Mouse (Mus musculus) gastrocnemius, adult 18-20 months (tissue): ENCODE measurements around the gene Eif3c. TPM values are rescaled to one million over a fixed set of nuclear protein-coding genes. Genes with fewer than 3 reads are reported as not detected.
A peak's percentile ranks its signal among the peaks of the same experiment; 100 is the strongest.

Experiments used
- DNase-seq: peaks from one replicate; pipeline ENCODE4 v3.0.0; 2021; ENCODE audit warnings: low spot score
- total RNA-seq, 2 experiments: library from RNA; stranded (reverse); gene quantifications; 2 replicates each; pipeline ENCODE4 v1.2.3; 2021

Gene Eif3c
- total RNA-seq, 2 experiments from 2014 or later, result 167 to 171 TPM

DNA sequence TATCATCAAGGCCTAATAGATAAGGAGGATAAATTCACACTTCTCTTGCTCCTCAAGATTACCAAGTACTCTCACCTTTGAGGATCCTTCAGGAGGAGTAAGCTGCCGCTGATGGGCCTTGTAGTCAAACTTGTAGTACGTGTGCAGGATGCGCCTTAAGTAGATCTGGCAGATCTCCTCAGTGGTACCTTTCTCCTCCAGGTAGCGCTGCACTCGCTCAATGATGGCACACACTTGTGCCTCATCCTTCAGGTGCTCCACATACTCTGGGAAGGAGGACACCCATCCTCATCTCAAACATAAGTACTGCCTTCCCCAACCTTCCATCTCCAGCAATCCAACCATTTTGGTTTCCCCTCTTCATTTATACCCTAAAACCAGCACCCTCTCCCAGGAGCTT is 9.6 kb downstream of the Eif3c start:
- DNase-seq, result no peak

DNA sequence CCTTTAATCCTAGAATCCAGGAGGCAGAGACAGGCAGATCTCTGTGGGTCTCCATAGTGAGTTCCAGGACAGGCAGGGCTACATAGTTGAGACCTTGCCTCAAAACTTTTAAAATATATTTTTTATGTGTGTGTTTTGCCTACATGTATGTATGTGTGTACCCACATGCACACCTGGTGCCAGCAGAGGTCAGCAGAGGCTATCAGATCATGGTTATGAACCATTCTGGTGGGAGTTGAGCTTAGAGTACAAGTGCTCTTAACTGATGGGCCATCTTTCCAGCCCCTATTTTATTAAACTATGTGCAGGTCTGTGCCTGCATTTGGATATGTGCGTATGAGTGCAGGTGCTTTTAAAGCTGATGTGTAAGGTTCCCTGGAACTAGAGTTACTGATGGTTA is 11.4 kb downstream of the Eif3c start:
- no peak for DNase-seq

DNA sequence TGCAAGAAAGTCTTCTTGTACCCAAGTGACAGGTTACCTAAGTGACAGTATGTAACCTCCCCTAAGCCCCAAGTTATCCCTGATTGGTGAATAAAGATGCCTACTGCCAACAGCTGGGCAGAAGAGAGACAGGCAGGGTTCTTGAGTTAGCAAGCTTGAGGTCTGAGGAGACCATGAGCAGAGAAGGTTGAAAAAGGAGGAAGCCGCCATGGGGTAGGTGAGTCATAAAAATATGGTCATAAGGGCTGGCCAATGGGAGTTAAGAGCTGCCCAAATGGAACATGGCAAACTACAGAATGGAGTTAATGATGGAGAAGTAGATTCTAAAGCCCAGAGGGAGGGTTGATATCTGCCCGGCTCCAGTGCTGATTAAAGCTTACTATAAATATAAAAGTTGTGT is 20.6 kb downstream of the Eif3c start:
- no peak for DNase-seq

DNA sequence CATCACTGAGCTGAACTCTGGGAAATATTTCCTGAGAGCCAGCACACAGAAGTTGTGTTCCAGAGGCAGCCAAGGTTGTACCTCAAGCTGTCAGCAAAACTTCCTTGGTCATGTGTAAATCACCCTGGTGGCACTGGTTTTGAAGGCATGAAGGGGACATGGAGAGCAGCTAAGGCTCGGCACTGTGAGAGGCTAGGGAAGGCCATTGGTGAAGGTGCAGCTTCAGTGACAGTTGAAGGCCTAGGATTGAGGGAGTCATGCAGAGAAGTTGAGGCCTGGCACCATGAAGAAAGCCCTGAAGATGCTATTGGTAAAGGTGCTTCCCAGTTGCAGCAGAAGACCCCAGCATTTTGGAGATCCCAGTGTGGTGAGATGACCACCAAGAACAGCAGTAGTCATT is 24.6 kb downstream of the Eif3c start:
- no peak for DNase-seq

DNA sequence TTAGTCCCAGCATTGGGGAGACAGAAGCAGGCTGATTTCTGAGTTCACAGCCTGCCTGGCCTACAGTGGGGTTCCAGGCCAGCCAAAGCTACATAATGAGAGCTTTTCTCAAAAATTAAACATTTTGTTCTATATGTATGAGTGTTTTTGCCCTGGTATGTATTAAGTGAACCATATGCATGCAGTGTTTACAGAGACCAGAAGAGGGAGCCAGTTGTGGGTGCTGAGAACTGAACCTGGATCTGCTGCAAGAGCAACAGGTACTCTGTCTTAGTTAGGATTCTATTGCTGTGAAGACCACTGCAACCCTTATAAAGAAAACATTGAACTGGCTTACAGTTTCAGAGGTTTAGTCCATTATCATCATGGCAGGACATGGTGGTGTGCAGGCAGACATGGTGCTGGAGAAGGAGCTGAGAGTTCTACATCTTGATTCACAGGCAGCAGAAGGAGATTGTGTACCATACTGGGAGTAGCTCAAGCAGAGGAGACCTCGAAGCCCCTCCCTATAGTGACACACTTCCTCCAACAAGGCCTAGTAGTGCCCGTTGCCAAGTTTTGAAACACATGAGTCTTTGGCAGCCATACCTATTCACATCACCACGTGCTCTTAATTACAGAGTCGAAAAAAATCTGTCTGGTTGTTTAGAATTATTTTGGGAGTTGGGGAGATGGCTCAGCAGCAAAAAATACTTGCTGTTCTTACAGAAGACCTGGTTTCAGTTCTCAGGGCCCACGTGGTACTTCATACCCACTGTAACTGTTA is 28.2 kb downstream of the Eif3c start:
- DNase-seq, result no peak

DNA sequence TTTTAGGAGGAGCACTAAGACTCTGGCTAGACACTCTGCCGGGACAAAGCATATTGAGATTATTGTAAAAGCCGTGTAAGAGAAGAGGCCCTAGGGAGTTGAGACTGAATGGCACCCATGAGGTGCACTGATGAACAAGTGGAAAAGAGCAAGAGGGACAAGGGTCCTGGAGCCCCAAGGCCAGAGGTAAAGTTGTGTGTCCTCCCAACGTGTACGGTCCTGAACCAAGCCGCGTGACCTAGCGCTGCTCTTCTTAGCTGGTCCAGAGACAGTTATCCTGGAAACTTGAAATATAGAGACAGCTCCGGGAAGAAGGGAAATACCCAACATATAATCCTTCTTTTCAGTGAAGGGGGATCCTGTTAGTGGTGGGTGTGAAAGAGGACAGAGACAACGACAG is 29.7 kb downstream of the Eif3c start:
- no peak for DNase-seq

DNA sequence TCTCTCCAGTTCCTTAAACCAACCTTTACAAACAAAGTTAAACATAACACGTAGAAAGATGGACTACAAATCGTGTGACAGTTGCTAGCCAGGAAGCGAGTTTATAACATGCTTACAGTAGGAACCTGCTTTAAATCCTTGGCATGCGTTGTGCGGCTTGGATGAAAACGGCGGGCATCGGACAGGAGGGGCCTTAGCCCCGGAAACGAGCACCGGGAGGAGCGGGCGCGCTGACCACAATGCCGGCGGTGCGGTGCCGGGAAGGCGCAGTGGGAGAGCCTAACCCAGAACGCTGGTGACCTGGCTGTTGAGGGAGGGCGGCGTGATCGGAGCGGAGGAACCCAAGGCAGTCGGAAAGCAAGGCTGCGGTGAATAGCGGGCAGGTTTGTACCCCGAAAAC is 30.4 kb downstream of the Eif3c start:
- no peak for DNase-seq

DNA sequence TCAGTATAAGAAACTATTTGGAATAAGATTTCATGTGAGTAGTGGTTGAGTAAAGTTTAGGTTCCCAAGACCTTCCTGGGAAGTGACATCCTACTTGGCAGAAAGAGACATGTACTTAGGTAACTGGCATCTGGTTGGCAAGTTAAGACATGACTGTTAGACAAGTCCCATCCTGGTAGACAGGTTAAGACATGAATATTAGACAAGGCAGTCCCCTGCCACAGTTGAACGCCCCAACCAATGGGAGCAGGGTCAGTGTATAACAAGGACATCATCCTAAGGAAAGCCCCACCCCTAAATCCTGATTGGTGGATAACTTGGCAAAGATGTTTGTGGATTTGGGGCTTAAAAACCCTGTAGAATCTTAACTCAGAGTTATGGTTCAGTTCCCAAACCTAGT is 32.8 kb downstream of the Eif3c start:
- DNase-seq, result no peak

DNA sequence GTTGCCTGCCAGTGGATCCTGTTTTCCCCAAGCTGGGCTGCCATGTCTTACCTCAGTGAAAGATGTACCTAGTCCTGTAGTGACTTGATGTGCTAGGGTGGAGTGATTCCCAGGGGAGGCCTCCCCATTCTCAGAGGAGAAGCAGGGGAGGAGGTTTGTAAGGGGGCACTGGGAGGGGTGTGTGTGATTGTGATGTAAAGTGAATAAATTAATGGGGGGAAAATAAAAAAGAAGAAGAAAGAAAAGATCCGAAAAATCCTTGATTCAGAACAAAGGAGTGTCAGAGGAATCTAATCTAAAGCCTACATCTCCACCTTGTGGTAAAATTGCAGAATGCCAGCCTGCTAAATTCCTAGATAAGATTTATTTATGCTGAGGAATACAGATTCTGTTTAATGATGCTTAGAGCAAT is 38.0 kb downstream of the Eif3c start:
- DNase-seq, result peak; percentile 46

DNA sequence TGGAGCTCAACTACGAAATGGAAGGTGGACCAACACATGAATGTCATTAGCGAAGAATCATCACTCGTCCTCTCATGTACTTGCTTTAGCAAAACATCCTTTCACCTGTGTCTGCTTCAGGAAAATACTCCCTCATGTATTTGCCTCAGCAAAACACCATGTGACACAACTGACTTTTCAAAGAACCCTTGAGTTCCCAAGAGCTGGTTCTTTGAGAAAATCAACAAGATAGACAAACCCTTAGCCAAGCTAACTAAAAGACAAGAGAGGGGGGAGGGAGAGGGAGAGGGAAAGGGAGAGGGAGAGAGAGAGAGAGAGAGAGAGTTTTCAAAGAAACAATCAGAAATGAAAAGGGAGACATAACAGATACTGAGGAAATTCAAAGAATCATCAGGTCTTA is 42.9 kb downstream of the Eif3c start:
- DNase-seq, result no peak

DNA sequence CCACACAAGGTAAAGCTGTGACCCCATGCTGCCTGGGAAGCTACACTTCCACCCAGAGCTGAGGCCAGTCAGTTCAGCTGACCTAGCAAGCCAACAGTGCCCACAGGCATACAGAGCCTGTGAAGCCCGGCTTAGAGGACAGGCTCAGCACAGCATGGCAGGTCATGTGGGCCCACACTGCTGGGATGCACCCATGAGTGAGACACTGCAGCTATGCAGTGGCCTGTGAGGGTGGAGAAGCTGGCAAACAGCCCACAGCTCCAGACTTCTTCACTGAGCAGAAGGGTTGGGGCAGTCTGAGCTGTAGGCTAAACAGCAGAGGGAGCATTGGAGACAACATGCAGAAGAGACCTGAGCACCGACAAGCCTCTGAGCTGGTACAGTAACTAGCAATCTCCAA is 46.7 kb downstream of the Eif3c start:
- no peak for DNase-seq

DNA sequence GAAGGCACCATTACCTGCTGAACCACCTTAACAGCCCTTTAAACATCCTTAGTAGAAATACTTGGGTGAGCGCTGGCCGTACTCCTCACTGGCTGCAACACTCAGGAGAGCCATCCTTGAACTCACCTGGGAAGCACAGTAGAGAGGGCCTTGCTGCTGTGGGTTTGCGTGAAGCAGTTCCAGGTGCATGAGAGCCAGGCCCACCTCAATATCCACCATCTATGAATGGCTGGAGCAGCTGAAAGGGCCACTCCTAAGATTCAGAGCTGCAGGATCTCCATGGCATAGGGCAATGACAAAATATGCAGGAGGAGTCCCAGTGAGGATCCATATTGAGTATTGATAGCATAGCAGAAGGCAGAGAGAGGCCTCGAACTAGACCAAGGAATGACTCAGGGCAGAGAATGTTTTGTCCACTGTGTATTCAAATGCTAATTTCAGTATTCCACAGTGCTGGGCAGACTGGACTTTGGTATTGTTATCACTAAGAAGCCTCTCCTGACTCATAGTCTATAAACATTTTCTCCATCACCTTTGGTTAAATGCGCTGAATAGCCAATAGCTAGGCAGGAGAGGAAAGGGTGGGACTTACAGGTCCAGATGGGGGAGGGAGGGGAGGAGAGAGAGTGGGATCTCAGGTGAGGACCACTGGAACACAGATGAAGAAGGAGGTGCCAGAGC is 47.8 kb downstream of the Eif3c start:
- no peak for DNase-seq

DNA sequence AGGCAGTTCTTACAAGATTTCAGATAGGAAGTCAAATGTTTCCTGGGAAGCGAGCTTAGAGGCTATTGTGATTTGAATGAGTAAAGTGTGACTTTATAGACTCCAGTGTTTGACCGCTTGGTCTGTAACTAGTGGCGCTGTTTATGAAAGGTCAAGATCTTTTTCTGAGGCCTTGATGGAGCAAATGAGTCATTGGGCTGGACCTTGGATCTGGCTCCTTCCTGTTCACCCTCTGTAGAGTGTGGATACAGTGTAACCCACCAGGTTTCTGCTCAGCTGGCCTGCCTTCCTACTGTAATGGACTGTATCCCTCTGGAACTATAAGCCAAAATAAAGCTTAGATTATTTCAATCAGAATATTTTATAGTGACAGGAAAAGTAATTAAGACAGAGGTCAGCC is 54.9 kb downstream of the Eif3c start:
- DNase-seq, result no peak

DNA sequence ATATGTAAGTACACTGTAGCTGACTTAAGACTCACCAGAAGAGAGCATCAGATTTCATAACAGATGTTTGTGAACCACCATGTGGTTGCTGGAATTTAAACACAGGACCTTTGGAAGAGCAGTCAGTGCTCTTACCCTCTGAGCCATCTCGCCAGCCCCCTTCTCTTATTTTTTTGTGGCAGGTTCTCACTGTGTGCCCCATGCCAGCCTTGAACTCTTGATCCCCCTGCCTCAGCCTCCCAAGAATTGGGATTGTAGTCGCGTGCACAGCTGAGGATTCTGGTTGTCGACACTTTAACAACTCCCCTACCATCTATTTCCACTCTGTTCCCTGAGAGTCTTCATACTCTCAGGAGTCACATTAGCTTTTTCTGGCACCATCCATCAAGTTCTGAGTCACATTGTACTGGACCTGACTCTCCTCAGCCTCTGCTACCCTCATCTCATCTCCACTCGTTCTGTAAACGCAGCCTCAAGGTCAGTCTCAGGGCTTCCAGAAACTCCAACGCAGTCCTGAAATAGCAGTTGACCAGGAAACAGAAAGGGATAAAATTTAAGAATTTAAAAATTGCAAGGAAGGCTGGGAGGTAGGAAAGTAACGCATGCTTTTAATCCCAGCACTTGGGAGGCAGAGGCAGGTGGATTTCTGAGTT is 59.0 kb downstream of the Eif3c start:
- DNase-seq, result no peak

DNA sequence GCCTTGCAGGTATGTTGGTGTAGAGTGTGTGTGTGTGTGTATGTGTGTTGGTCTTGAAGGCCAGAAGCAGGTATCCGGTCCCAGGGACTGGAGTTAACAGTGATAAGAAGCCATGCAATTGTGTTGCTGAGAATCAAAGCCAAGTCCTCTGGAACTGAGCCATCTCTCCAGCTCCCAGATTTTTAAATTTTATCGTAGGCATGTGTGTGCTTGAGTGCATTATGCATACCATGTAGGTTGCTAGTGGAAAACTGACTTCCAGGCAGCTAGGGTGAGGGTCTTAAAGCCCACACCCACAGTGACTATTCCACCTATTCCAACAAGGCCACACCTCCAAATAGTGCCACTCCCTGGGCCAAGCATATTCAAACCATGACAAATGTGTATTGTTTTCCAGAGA is 61.3 kb downstream of the Eif3c start:
- no peak for DNase-seq

DNA sequence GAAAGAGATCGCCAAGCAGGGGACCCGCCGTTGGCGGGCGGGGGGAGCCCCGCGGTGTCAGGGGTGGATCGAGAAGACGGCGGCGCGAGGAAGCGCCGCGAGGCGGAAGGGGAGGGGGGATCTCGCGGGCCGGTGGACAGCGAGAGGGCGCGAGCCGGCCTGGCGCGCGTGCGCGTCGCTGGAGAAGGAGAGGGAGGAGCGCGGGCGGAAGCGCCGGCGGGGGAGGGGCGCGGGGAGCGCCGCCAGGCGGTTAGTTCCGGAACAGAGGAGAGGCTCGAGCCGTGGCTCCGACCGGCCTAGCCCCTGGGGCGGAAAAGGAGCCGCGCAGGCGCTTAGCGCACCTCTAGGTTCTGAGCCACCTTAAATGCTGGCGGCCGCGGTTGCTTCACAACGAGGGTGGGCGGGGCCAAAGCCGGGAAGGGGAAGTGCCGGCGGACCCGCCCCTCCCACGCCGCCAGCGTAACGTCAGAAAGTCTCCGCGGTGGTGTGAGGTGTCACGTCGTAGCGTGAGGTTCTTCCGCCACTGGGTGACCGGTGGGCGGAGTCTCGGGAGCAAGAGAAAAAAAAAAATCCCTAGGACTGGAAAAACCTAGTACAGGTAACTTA is 62.8 kb downstream of the Eif3c start, which contains the start of gene Atxn2l:
Gene Atxn2l, minus strand, starts transcription at position 165 of the 606 bp plus-strand sequence.
- DNase-seq, result peak; percentile 98

DNA sequence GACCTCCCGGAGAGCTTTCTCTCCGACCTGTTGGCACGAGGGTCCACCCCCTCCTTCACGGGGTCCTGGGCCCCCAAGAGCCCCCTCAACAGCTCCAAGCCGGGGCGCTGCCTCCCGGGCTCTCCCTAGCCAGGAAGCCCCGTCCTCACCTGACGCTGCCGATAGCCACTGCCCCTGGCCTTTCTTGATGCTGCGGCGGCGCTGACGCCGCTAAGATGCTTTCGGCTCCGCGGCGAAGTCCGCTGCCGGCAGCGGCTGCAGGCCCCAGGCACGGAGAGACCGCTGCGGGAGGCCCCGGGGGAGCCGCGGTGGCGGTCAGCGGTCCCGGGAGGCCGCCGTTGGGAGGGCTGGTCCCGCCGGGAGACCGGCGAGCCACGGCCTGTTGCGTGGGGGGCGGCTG is 63.5 kb downstream of the Eif3c start:
- DNase-seq, result peak; percentile 16

DNA sequence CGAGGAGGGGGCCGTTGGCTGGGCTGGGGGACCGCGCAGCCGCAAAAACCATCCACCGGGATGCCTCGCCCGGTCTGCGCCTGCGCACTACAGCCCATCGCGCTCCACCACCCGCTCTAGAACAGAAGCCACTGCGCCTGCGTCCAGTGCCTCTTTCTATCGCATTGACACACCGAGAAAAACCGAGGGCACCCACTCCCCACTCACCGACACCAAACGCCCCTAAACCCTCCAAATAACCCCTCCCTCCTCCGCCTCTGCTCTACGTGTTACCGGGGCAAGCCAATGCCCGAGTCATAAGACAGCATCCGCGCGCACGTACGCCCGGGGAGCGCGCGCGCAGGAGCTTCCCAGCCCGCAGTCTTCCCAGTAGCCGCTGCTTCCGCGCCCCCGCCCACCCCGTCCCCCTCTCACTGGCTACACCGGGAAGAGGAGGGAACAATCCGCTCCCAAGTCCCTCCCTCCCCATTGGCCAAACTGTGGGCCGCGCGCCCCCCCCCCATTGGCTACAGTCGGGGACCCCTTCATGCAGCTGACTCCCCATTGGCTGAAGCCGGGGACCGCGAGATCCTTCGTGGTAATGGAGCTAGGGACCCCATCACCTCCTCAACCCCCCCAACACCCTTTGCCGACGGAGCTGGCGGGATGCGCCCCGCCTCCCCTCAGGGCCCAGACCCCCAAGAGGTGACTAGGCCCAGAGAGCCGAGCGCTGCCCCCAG is 64.0 kb downstream of the Eif3c start:
- peak; percentile 89 for DNase-seq

DNA sequence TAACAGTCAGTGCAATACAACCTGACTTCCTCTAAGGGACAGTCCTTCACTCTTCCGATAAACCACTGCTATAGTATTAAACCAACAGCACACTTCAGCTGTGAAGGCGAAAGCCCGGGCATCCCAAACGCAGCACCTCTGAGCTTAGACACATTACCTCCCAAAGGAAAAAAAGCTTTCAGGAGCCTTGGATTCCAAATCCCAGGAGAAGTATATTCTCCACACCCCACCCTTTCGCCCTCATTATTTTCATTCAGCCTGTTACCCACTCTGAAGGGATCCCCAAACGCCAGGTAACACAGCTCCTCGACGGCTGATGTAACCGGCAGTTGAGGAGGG is 64.6 kb downstream of the Eif3c start:
- DNase-seq, result no peak

DNA sequence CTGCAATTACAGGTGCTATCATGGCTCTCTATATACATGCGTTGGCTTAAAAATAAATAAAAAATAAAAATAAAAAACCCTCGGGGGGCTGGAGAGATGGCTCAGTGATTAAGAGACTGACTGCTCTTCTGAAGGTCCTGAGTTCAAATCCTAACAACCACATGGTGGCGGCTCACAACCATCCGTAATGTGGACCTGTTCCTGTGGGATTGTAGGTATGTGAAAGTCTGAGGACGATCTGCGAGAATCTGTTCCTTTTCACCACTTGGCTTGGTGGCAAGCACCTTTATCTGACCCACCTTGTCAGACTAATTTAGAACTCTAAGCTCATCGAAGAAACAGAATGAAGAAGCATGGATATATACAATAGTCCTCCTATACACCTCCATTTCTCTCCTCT is 66.8 kb downstream of the Eif3c start:
- DNase-seq, result no peak

DNA sequence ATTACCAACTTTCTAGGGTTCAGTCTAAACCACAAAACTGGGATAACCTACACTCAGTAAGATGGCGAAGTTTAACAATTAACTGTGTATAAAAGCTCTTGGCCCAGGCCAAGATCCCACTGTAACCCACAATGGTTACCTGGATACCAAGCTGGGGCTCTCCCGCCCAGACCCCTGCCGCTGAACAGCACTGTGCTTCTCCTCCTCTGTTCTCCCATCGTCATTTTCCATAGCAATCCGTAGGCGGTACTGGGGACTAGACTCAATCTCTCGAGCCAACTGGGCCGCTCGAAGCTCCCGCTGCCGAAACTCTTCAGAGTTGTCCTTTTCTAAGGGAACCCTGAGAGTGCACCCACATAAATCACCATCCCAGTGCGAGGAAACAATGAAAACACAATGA is 68.2 kb downstream of the Eif3c start:
- no peak for DNase-seq

DNA sequence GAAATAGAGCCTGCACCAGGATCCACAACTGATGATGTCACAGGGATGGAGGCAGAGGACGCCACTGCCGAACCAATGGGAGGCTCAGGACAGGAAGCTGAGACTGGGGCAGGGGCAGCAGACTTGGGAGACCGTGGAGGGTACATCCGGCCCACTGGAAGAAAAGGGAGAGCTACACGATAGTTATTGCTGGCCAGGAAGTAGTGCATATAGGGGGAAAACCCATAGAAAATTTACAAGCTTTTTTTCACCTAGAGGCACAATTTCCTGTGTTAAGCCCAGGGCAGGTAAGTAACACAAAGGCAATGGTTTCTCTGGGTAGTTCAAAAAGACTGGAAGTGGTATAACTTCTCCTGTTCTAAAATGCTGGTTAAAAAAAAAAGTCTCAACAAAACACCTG is 69.7 kb downstream of the Eif3c start:
- DNase-seq, result no peak
